ENCODE assay signal across 8 mouse cellular contexts in the genomic region with DNA sequence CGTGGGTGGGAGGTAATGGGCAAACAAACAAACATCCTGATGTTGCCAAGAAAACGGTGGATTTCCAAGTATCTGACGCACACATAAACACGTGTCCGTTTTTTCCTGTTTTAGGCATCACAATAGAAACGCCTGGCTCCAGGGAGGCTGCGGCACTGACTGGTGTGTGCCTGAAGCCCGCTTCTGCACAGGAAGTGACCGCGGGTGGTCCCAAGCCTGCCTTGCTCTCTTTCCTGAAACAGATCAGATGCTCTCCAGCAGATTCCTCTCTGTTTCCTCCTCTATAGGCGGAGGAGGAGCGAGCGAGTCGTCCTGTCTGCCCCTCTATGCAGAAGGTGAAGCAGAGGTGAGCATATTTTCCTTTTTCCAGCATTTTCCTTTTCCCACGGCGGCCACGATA.
DNase-seq lines count a peak whose midpoint lies in the region; ATAC-seq and TF ChIP-seq lines count a peak whose summit lies in the region.

No protein-coding gene starts in this region.

- DNase-seq in ES-E14 (ENCODE audit: low read depth, low spot score) (peak; percentile 19), adipocyte (ENCODE audit: low spot score) (no peak)
- DNase-seq in embryo, embryonic 10.5 days (ENCODE audit: low spot score), result peak; percentile 58
- DNase-seq in liver, embryonic 13.5 days, result no peak
- DNase-seq in urinary bladder, postnatal 10 days (ENCODE audit: low spot score), result no peak
- DNase-seq in layer of hippocampus, adult 18-20 months (ENCODE audit: low spot score in 2 of 2), result no peak

- ATAC-seq in hindbrain, embryonic 16.5 days, result no peak
- ATAC-seq in liver, embryonic 13.5 days (ENCODE audit: low read depth), result no peak
- no peak for ATAC-seq in cerebellum, adult (ENCODE audit: insufficient number of reproducible peaks, low FRiP score, low TSS enrichment)

- 58% methylated on average over 17 of the region's 17 CpGs for WGBS in hindbrain, embryonic 16.5 days
- whole genome bisulfite sequencing in liver, embryonic 13.5 days (ENCODE audit: insufficient replicate concordance), result 24% methylated on average over 17 of the region's 17 CpGs

- H3K4me2 ChIP-seq in hindbrain, embryonic 16.5 days (ENCODE audit: low read length), result peak overlapping the region; percentile 11; the same call in 1 of the 2 replicates
- peak overlapping the region; percentile 24 for H3K4me2 ChIP-seq in liver, embryonic 13.5 days

- H3K9ac ChIP-seq in ES-E14 (ENCODE audit: insufficient read depth, low read depth, low read length, poor library complexity, severe bottlenecking), result no peak overlapping the region
- H3K9ac ChIP-seq in hindbrain, embryonic 16.5 days (ENCODE audit: low read depth, low read length), result no peak overlapping the region
- H3K9ac ChIP-seq in liver, embryonic 13.5 days, result no peak overlapping the region

- no peaks in the 10 kb centered on the region for H3K27me3 ChIP-seq in hindbrain, embryonic 16.5 days (replicated peaks; ENCODE audit: control insufficient read depth, insufficient read depth, low read length)
- H3K27me3 ChIP-seq in liver, embryonic 13.5 days, result no peaks in the 10 kb centered on the region

- in situ Hi-C loops in ES-E14 (cut with MboI; ENCODE audit: low sequenced_read_pairs in 2 of 2, unreplicated experiment in 2 of 2), result no loop called here

- H3K27ac ChIP-seq in ES-E14 (ENCODE audit: insufficient read depth, low read depth, low read length, poor library complexity, severe bottlenecking), result no peak overlapping the region
- no peak overlapping the region for H3K27ac ChIP-seq in hindbrain, embryonic 16.5 days (ENCODE audit: low read depth, low read length)
- H3K27ac ChIP-seq in liver, embryonic 13.5 days, result no peak overlapping the region

- H3K4me3 ChIP-seq in ES-E14 (ENCODE audit: insufficient read depth in 1 of 2, low read depth in 1 of 2, low read length in 2 of 2, poor library complexity in 1 of 2, severe bottlenecking in 1 of 2), result peak overlapping the region in 1 of 2 experiments; percentile 1; a peak in 1 of 4 replicates
- H3K4me3 ChIP-seq in hindbrain, embryonic 16.5 days (ENCODE audit: low read length), result no peak overlapping the region
- H3K4me3 ChIP-seq in liver, embryonic 13.5 days (replicated peaks), result no peak overlapping the region

- H3K4me1 ChIP-seq in ES-E14 (ENCODE audit: control insufficient read depth in 2 of 2, insufficient read depth in 2 of 2, low read length in 2 of 2, poor library complexity in 1 of 2), result peaks cover 0 to 3% of the 10 kb centered on the region in 2 experiments; a peak in 1 of 4 replicates
- H3K4me1 ChIP-seq in hindbrain, embryonic 16.5 days (ENCODE audit: control insufficient read depth, insufficient read depth, low read depth, low read length), result no peaks in the 10 kb centered on the region
- no peaks in the 10 kb centered on the region for H3K4me1 ChIP-seq in liver, embryonic 13.5 days (replicated peaks)

- H3K36me3 ChIP-seq in ES-E14 (ENCODE audit: control insufficient read depth, insufficient read depth, low read length, poor library complexity, severe bottlenecking), result no peaks in the 10 kb centered on the region
- no peaks in the 10 kb centered on the region for H3K36me3 ChIP-seq in hindbrain, embryonic 16.5 days (ENCODE audit: control insufficient read depth, insufficient read depth, low read length)
- no peaks in the 10 kb centered on the region for H3K36me3 ChIP-seq in liver, embryonic 13.5 days

- H3K9me3 ChIP-seq in ES-E14 (ENCODE audit: control insufficient read depth, insufficient read depth, low read depth, low read length), result no peaks in the 10 kb centered on the region
- no peaks in the 10 kb centered on the region for H3K9me3 ChIP-seq in hindbrain, embryonic 16.5 days (ENCODE audit: control insufficient read depth, low read length)
- H3K9me3 ChIP-seq in liver, embryonic 13.5 days (replicated peaks), result no peaks in the 10 kb centered on the region

TF ChIP-seq in ES-E14, 5 proteins besides CTCF, POLR2A, EP300 and RAD21:
- TF ChIP-seq ZC3H11A (IDR thresholded peaks at IDR 0.05; ENCODE audit: borderline replicate concordance, low read depth, low read length) (no peak), ZNF384 (IDR thresholded peaks at IDR 0.05; ENCODE audit: low read depth, low read length) (no peak), CHD2 (IDR thresholded peaks at IDR 0.05; ENCODE audit: low read depth, low read length) (no peak), HCFC1 (IDR thresholded peaks at IDR 0.05; ENCODE audit: borderline replicate concordance, insufficient read depth, low read length) (no peak), MAFK (IDR thresholded peaks at IDR 0.05; ENCODE audit: insufficient read depth, low read depth, low read length) (no peak)

Comparison
In these comparisons a context has a peak if more than half of its experiments do, and no peak if none do; other contexts are left out.
1. DNase-seq: peak in ES-E14 (single experiment) and embryo, embryonic 10.5 days (single experiment); none in liver, embryonic 13.5 days (single experiment), adipocyte (single experiment), urinary bladder, postnatal 10 days (single experiment) and layer of hippocampus, adult 18-20 months (0 of 2).